Mouse (Mus musculus): ENCODE data around the gene Ercc1.

DNA sequence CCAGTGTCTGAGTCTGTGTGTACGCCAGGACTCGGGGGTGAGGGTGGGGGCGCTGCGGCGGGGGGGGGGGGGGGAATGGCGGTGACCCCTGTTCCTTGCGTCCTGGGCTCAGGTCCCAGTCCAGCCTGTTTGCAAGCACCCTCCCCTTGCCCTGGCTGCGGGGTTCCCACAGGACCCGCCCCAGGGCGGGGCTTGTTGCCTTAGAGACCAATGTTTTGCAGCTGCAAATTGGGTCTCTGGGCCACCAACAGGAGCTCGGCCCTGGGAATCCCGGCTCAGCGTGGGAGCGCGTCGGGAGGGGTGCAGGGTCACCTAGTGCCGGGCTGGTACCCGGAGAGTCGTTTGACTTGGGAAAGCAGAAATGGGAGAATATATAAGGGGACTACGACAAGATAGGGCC, 18.2 kb upstream of the Ercc1 start:
- peak; percentile 67 for TF ChIP-seq SIN3A (IDR thresholded peaks at IDR 0.05; ENCODE audit: low read length)
- TF ChIP-seq NRF1 (IDR thresholded peaks at IDR 0.05; ENCODE audit: insufficient read depth, low read depth, low read length, poor library complexity, severe bottlenecking) = no peak
- no peak for TF ChIP-seq CTCF (IDR thresholded peaks at IDR 0.05 in 2 of 3, conservative IDR thresholded peaks at IDR 0.05 in 1 of 3; ENCODE audit: control insufficient read depth in 1 of 3, insufficient read depth in 1 of 3, low read depth in 2 of 3, low read length in 3 of 3, poor library complexity in 1 of 3, severe bottlenecking in 1 of 3)
- TF ChIP-seq USF1 (IDR thresholded peaks at IDR 0.05; ENCODE audit: low read depth, low read length) = no peak
- TF ChIP-seq MAFK (IDR thresholded peaks at IDR 0.05; ENCODE audit: borderline replicate concordance, low read depth, low read length) = no peak
- no peak for TF ChIP-seq CHD1 (IDR thresholded peaks at IDR 0.05; ENCODE audit: low read depth, low read length)
- peak; percentile 26; the same call in 1 of the 2 replicates for TF ChIP-seq ELF1 (IDR thresholded peaks at IDR 0.05; ENCODE audit: low read depth, low read length)
- no peak for TF ChIP-seq EP300 (IDR thresholded peaks at IDR 0.05; ENCODE audit: low read depth in 1 of 2, low read length in 2 of 2)
- TF ChIP-seq MYC (IDR thresholded peaks at IDR 0.05; ENCODE audit: low read depth, low read length) = no peak
- no peak for TF ChIP-seq KAT2A (conservative IDR thresholded peaks at IDR 0.05; ENCODE audit: low read depth, low read length)
- TF ChIP-seq HCFC1 (IDR thresholded peaks at IDR 0.05; ENCODE audit: low read depth, low read length) = no peak
